Mouse (Mus musculus): Measurements from ENCODE around the gene Vmn1r178. TPM values are rescaled to one million over a fixed set of nuclear protein-coding genes. Genes with fewer than 3 reads are reported as not detected.
"Not testable (repeated sequence)": the region's sequence is repeated elsewhere in the genome, so short reads cannot be mapped to it uniquely, and the experiment has no call there.

The Vmn1r178 gene
- not detected for total RNA-seq (2021)
- long read RNA-seq, experiment 1, result 0 reads
- long read RNA-seq, experiment 2, result 0 reads

DNA sequence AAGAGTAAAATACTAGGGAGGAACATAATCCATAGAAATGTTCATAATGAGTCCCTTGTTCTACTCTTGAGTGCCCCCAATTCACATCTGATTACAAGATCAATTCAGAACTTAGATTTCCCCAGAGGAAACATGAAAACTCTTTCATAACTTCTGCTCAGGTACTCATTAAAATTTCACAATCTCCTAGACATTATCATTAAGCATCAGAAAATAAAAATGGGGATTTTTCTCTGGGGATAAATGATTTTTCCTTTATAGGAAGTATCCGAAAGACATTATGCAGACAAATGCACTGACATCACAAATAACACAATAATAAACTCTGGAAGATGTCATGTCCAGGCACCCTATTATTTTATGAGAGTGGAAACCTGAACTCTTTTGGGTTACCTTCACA, at the start of gene Vmn1r178:
Gene Vmn1r178, plus strand, starts transcription at position 301 of the 400 bp plus-strand sequence.
- no peak for DNase-seq

DNA sequence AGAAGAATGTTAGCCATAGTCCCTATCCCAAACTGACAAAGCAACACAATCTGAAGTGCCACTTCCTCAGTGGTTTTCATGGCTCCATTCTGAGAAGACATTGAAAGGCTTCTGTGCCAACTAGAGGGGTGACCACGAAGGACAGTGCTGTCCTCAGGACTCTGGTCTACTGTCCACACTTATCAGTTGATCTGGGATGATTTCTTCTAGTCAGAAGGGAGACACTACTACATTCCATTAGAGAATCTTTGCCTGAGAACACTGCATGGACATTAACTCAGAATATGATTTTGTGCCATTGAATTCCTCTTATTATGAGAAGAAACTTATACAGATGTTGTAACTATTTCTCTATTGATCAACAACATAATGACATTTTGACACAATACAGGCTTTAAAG, 25.5 kb upstream of the Vmn1r178 start, which contains the start of gene Vmn1r177:
Gene Vmn1r177, minus strand, starts transcription at position 101 of the 400 bp plus-strand sequence.
- DNase-seq, result not testable (repeated sequence)

GRCm38 (mm10) chr7:23876918-23877317, 14.9 kb upstream of the Vmn1r178 start:
- DNase-seq, result not testable (repeated sequence)

- DNase-seq, result no peak
Measured at GRCm38 (mm10) chr7:23926678-23927077, 34.9 kb downstream of the Vmn1r178 start, which contains the start of gene Vmn1r179. Vmn1r179 (plus strand) TSS chr7:23926978.

Other genes with a start within 250 kb of the Vmn1r178 start
- gene Vmn1r172, start 233.7 kb upstream of the Vmn1r178 start, total RNA-seq (2021), result not detected
- not detected for gene Vmn1r173, start 191.3 kb upstream of the Vmn1r178 start, total RNA-seq (2021)
- gene Vmn1r174, start 139.7 kb upstream of the Vmn1r178 start, total RNA-seq (2021), result not detected
- gene Vmn1r175, start 81.4 kb upstream of the Vmn1r178 start, total RNA-seq (2021), result not detected
- not detected for gene Vmn1r176, start 54.6 kb upstream of the Vmn1r178 start, total RNA-seq (2021)
- not detected for gene Vmn1r177, start 25.6 kb upstream of the Vmn1r178 start, total RNA-seq (2021)
- gene Vmn1r179, start 35.0 kb downstream of the Vmn1r178 start, total RNA-seq (2021), result not detected
- not detected for gene Vmn1r180, start 58.6 kb downstream of the Vmn1r178 start, total RNA-seq (2021)
- gene Vmn1r181, start 82.6 kb downstream of the Vmn1r178 start, total RNA-seq (2021), result not detected
- gene V1rd19, start 109.7 kb downstream of the Vmn1r178 start, total RNA-seq (2021), result not detected
- not detected for gene Vmn1r183, start 161.2 kb downstream of the Vmn1r178 start, total RNA-seq (2021)
- 10 to 100 TPM; 23.3 to 26.3 TPM for gene Zfp180, start 189.9 kb downstream of the Vmn1r178 start, total RNA-seq (2021)
- 1 to 10 TPM; 2.8 to 3.4 TPM for gene Zfp112, start 220.3 kb downstream of the Vmn1r178 start, total RNA-seq (2021)
- 1 to 10 TPM; 8.8 TPM for gene Zfp235, start 242.2 kb downstream of the Vmn1r178 start, total RNA-seq (2021)

All from adrenal gland, postnatal 36 days (tissue).